Mouse (Mus musculus) intestine, postnatal 0 days (tissue): ENCODE results near the gene Pex26. TPM values are rescaled to one million over a fixed set of nuclear protein-coding genes. Genes with fewer than 3 reads are reported as not detected.

Experiments
- ATAC-seq: fragments of 200-750 bp; cut with Nextera tagmentation; 2 replicates; pipeline ENCODE4 v1.8.0; 2017; ENCODE audit warnings: mild to moderate bottlenecking, moderate TSS enrichment, moderate library complexity
- H3K27ac ChIP-seq: fragments of 300-500 bp; sonication (generic); 2 replicates; pipeline ENCODE4 v1.5.1; 2014; ENCODE audit warnings: mild to moderate bottlenecking, low read depth, low read length, moderate library complexity
- H3K27me3 ChIP-seq: fragments of 300-500 bp; sonication (generic); replicated peaks from 2 replicates; pipeline ENCODE4 v1.6.1; 2014; ENCODE audit warnings: low read length, mixed read lengths; ENCODE audit not compliant: control insufficient read depth, insufficient read depth
- H3K36me3 ChIP-seq: fragments of 300-500 bp; sonication (generic); 2 replicates; pipeline ENCODE4 v1.6.1; 2014; ENCODE audit warnings: mild to moderate bottlenecking, moderate library complexity; ENCODE audit not compliant: control insufficient read depth, insufficient read depth
- H3K4me1 ChIP-seq: fragments of 300-500 bp; sonication (generic); replicated peaks from 2 replicates; pipeline ENCODE4 v1.6.1; 2014; ENCODE audit warnings: antibody characterized with exemption, low read length, mixed read lengths; ENCODE audit not compliant: control insufficient read depth, insufficient read depth
- H3K4me2 ChIP-seq: fragments of 300-500 bp; sonication (generic); replicated peaks from 2 replicates; pipeline ENCODE4 v1.6.1; 2014; ENCODE audit warnings: low read depth, mild to moderate bottlenecking, moderate library complexity
- H3K4me3 ChIP-seq: fragments of 300-500 bp; sonication (generic); 2 replicates; pipeline ENCODE4 v1.5.1; 2014; ENCODE audit warnings: low read depth, low read length
- H3K9ac ChIP-seq: fragments of 300-500 bp; sonication (generic); 2 replicates; pipeline ENCODE4 v1.6.1; 2014; ENCODE audit warnings: mild to moderate bottlenecking, low read depth, low read length
- H3K9me3 ChIP-seq: fragments of 300-500 bp; sonication (generic); 2 replicates; pipeline ENCODE4 v1.6.1; 2016; ENCODE audit warnings: mixed run types; ENCODE audit not compliant: control insufficient read depth
- CTCF ChIP-seq: sonication (generic); IDR thresholded peaks from 2 replicates; pipeline ENCODE4 v1.5.1; 2016; ENCODE audit warnings: low read depth, mild to moderate bottlenecking, control low read depth, antibody characterized with exemption, moderate library complexity
- WGBS: fragments of 180-500 bp; shearing (Covaris S2); extraction: QIAGEN DNeasy Blood & Tissue Kit; methylation state at CpG from one replicate; pipeline ENCODE4 v1.1.7; 2014; 5-methylcytosine and 5-hydroxymethylcytosine counted together
- polyA plus RNA-seq: library from polyadenylated mRNA; unstranded; fragments of >200 nt; fragmentation: Nextera tagmentation; extraction: Ambion mirVana; gene quantifications from 2 replicates; pipeline ENCODE4 v1.2.1, GENCODE M21; 2015

The Pex26 gene
- polyA plus RNA-seq, 1 experiment from 2014 or later, result 6.3 TPM

GRCm38 (mm10) chr6:121245127-121246036 is 61.9 kb downstream of the Pex26 start, which contains the start of gene Usp18:
TSS of gene Usp18 (plus strand) at chr6:121245906.
- 3% methylated on average over 35 of the region's 35 CpGs for WGBS
- peak within 1 kb of the TSS; percentile 76 for H3K4me3 ChIP-seq
- peak within 1 kb of the TSS; percentile 62 for H3K9ac ChIP-seq
- TF ChIP-seq CTCF, result 0 out of 2 replicates have a peak, but pooled peaks have one; percentile 1
- H3K36me3 ChIP-seq, result no peaks in the 10 kb centered on the region
- no peaks in the 10 kb centered on the region for H3K9me3 ChIP-seq
- peak; percentile 95 for ATAC-seq
- peak within 1 kb of the TSS; percentile 71 for H3K4me2 ChIP-seq
- H3K4me1 ChIP-seq, result peaks cover 5% of the 10 kb centered on the region; the same call in 1 of the 2 replicates
- peak within 1 kb of the TSS; percentile 66 for H3K27ac ChIP-seq
- no peaks in the 10 kb centered on the region for H3K27me3 ChIP-seq

GRCm38 (mm10) chr6:121246037-121246361 is 62.5 kb downstream of the Pex26 start:
- peak overlapping the region; percentile 76 for H3K4me3 ChIP-seq
- H3K4me2 ChIP-seq, result peak overlapping the region; percentile 71
- H3K4me1 ChIP-seq, result peaks cover 5% of the 10 kb centered on the region; the same call in 1 of the 2 replicates
- H3K9me3 ChIP-seq, result no peaks in the 10 kb centered on the region
- H3K27ac ChIP-seq, result 0 out of 2 replicates have a peak overlapping the region, but pooled peaks have one; percentile 66
- H3K9ac ChIP-seq, result peak overlapping the region; percentile 62
- 10% methylated on average over 4 of the region's 4 CpGs for WGBS
- ATAC-seq, result no peak
- no peak for TF ChIP-seq CTCF
- no peaks in the 10 kb centered on the region for H3K36me3 ChIP-seq
- H3K27me3 ChIP-seq, result no peaks in the 10 kb centered on the region

Other genes with a start within 250 kb of the Pex26 start
- 3.6 and 4.5 TPM in 2 replicates for gene Mical3, start 52.7 kb upstream of the Pex26 start, polyA plus RNA-seq
- gene Tuba8, start 27.0 kb downstream of the Pex26 start, polyA plus RNA-seq, result 0.14 and 0.31 TPM in 2 replicates
- 15.1 and 21.6 TPM in 2 replicates for gene Usp18, start 62.2 kb downstream of the Pex26 start, polyA plus RNA-seq
- 0.21 and 0.40 TPM in 2 replicates for gene Slc6a13, start 116.6 kb downstream of the Pex26 start, polyA plus RNA-seq
- gene Slc6a12, start 159.4 kb downstream of the Pex26 start, polyA plus RNA-seq, result 0.16 and 0.20 TPM in 2 replicates